Mouse (Mus musculus): ENCODE measurements at regions not wholly inside any gene's neighbourhood (a gene's known extent, or its start where the extent isn't known, plus 50 kb on each side); places are given as distances from the start of the nearest gene placed in this dataset.

- ATAC-seq (replicated peaks; ENCODE audit: insufficient number of reproducible peaks, low FRiP score, low TSS enrichment, low read depth) (no peak), DNase-seq (ENCODE audit: low spot score) (no peak)
- WGBS = 76% methylated on average over 14 of the region's 14 CpGs
- Histone ChIP-seq H3K36me3 (replicated peaks; ENCODE audit: control insufficient read depth, insufficient read depth, low read depth, low read length) (no peaks in the 10 kb centered on the region), H3K27ac (replicated peaks; ENCODE audit: low read depth, low read length) (no peak overlapping the region), H3K9ac (replicated peaks; ENCODE audit: low read length) (no peak overlapping the region), H3K27me3 (ENCODE audit: control insufficient read depth, insufficient read depth, low read length) (no peaks in the 10 kb centered on the region), H3K4me3 (ENCODE audit: low read depth, low read length) (no peak overlapping the region), H3K9me3 (replicated peaks; ENCODE audit: control insufficient read depth, low read length) (no peaks in the 10 kb centered on the region), H3K4me2 (ENCODE audit: low read depth, low read length) (no peak overlapping the region), H3K4me1 (ENCODE audit: control insufficient read depth, insufficient read depth, low read length) (no peaks in the 10 kb centered on the region)
Observed at GRCm38 (mm10) chr19:55011341-55011740, 115.7 kb downstream of the Gpam start.

- Histone ChIP-seq H3K4me1 (ENCODE audit: control insufficient read depth, insufficient read depth, low read length) (no peaks in the 10 kb centered on the region), H3K4me3 (ENCODE audit: low read depth, low read length) (no peak overlapping the region), H3K27ac (replicated peaks; ENCODE audit: low read depth, low read length) (no peak overlapping the region), H3K9me3 (replicated peaks; ENCODE audit: control insufficient read depth, low read length) (no peaks in the 10 kb centered on the region), H3K4me2 (ENCODE audit: low read depth, low read length) (no peak overlapping the region), H3K27me3 (ENCODE audit: control insufficient read depth, insufficient read depth, low read length) (no peaks in the 10 kb centered on the region), H3K36me3 (replicated peaks; ENCODE audit: control insufficient read depth, insufficient read depth, low read depth, low read length) (no peaks in the 10 kb centered on the region), H3K9ac (replicated peaks; ENCODE audit: low read length) (no peak overlapping the region)
- DNase-seq (ENCODE audit: low spot score) (no peak), ATAC-seq (replicated peaks; ENCODE audit: insufficient number of reproducible peaks, low FRiP score, low TSS enrichment, low read depth) (no peak)
- 82% methylated on average over 3 of the region's 3 CpGs for WGBS
Observed at GRCm38 (mm10) chr19:55008463-55009146, 118.4 kb downstream of the Gpam start.

GRCm38 (mm10) chr19:54989982-54990381 lies 137.1 kb downstream of the Gpam start:
- no peak for ATAC-seq (replicated peaks; ENCODE audit: insufficient number of reproducible peaks, low FRiP score, low TSS enrichment, low read depth)
- no peak overlapping the region for H3K4me2 ChIP-seq (ENCODE audit: low read depth, low read length)
- no peak overlapping the region for H3K9ac ChIP-seq (replicated peaks; ENCODE audit: low read length)
- no peak for DNase-seq (ENCODE audit: low spot score)
- WGBS = 88% methylated on average over 3 of the region's 3 CpGs
- no peaks in the 10 kb centered on the region for H3K36me3 ChIP-seq (replicated peaks; ENCODE audit: control insufficient read depth, insufficient read depth, low read depth, low read length)
- H3K9me3 ChIP-seq (replicated peaks; ENCODE audit: control insufficient read depth, low read length) = no peaks in the 10 kb centered on the region
- H3K27me3 ChIP-seq (ENCODE audit: control insufficient read depth, insufficient read depth, low read length) = no peaks in the 10 kb centered on the region
- no peaks in the 10 kb centered on the region for H3K4me1 ChIP-seq (ENCODE audit: control insufficient read depth, insufficient read depth, low read length)
- no peak overlapping the region for H3K27ac ChIP-seq (replicated peaks; ENCODE audit: low read depth, low read length)
- H3K4me3 ChIP-seq (ENCODE audit: low read depth, low read length) = no peak overlapping the region

- Histone ChIP-seq H3K4me1 (ENCODE audit: control insufficient read depth, insufficient read depth, low read length) (no peaks in the 10 kb centered on the region), H3K36me3 (replicated peaks; ENCODE audit: control insufficient read depth, insufficient read depth, low read depth, low read length) (no peaks in the 10 kb centered on the region), H3K9ac (replicated peaks; ENCODE audit: low read length) (no peak overlapping the region), H3K27ac (replicated peaks; ENCODE audit: low read depth, low read length) (no peak overlapping the region), H3K27me3 (ENCODE audit: control insufficient read depth, insufficient read depth, low read length) (no peaks in the 10 kb centered on the region), H3K4me2 (ENCODE audit: low read depth, low read length) (no peak overlapping the region), H3K4me3 (ENCODE audit: low read depth, low read length) (no peak overlapping the region), H3K9me3 (replicated peaks; ENCODE audit: control insufficient read depth, low read length) (no peaks in the 10 kb centered on the region)
- no peak for DNase-seq (ENCODE audit: low spot score)
- no peak for ATAC-seq (replicated peaks; ENCODE audit: insufficient number of reproducible peaks, low FRiP score, low TSS enrichment, low read depth)
- WGBS = 83% methylated on average over 2 of the region's 2 CpGs
Observed at GRCm38 (mm10) chr19:54984541-54984940, 142.5 kb downstream of the Gpam start.

- 71% methylated on average over 4 of the region's 4 CpGs for WGBS
Observed at GRCm38 (mm10) chr19:54982801-54983200, 144.2 kb downstream of the Gpam start.

GRCm38 (mm10) chr19:54971440-54972211 lies 155.4 kb downstream of the Gpam start:
- Histone ChIP-seq H3K27me3 (ENCODE audit: control insufficient read depth, insufficient read depth, low read length) (no peaks in the 10 kb centered on the region), H3K9me3 (replicated peaks; ENCODE audit: control insufficient read depth, low read length) (no peaks in the 10 kb centered on the region), H3K4me3 (ENCODE audit: low read depth, low read length) (no peak overlapping the region), H3K4me2 (ENCODE audit: low read depth, low read length) (no peak overlapping the region), H3K36me3 (replicated peaks; ENCODE audit: control insufficient read depth, insufficient read depth, low read depth, low read length) (no peaks in the 10 kb centered on the region), H3K4me1 (ENCODE audit: control insufficient read depth, insufficient read depth, low read length) (no peaks in the 10 kb centered on the region), H3K27ac (replicated peaks; ENCODE audit: low read depth, low read length) (no peak overlapping the region), H3K9ac (replicated peaks; ENCODE audit: low read length) (no peak overlapping the region)
- DNase-seq (ENCODE audit: low spot score) (no peak), ATAC-seq (replicated peaks; ENCODE audit: insufficient number of reproducible peaks, low FRiP score, low TSS enrichment, low read depth) (no peak)
- 88% methylated on average over 6 of the region's 6 CpGs for WGBS

More at GRCm38 (mm10) chr19:54982801-54983200, 144.2 kb downstream of the Gpam start:
- Histone ChIP-seq H3K36me3 (replicated peaks; ENCODE audit: control insufficient read depth, insufficient read depth, low read depth, low read length) (no peaks in the 10 kb centered on the region), H3K9ac (replicated peaks; ENCODE audit: low read length) (no peak overlapping the region), H3K4me2 (ENCODE audit: low read depth, low read length) (no peak overlapping the region), H3K4me3 (ENCODE audit: low read depth, low read length) (no peak overlapping the region), H3K4me1 (ENCODE audit: control insufficient read depth, insufficient read depth, low read length) (no peaks in the 10 kb centered on the region), H3K9me3 (replicated peaks; ENCODE audit: control insufficient read depth, low read length) (no peaks in the 10 kb centered on the region), H3K27me3 (ENCODE audit: control insufficient read depth, insufficient read depth, low read length) (no peaks in the 10 kb centered on the region), H3K27ac (replicated peaks; ENCODE audit: low read depth, low read length) (no peak overlapping the region)
- ATAC-seq (replicated peaks; ENCODE audit: insufficient number of reproducible peaks, low FRiP score, low TSS enrichment, low read depth) (no peak), DNase-seq (ENCODE audit: low spot score) (no peak)

- no peaks in the 10 kb centered on the region for H3K4me1 ChIP-seq (ENCODE audit: control insufficient read depth, insufficient read depth, low read length)
- 86% methylated on average over 5 of the region's 5 CpGs for WGBS
- no peak for ATAC-seq (replicated peaks; ENCODE audit: insufficient number of reproducible peaks, low FRiP score, low TSS enrichment, low read depth)
Observed at GRCm38 (mm10) chr19:54958328-54958727, 168.7 kb downstream of the Gpam start.

GRCm38 (mm10) chr19:54955096-54955495 lies 171.9 kb downstream of the Gpam start:
- no peaks in the 10 kb centered on the region for H3K36me3 ChIP-seq (replicated peaks; ENCODE audit: control insufficient read depth, insufficient read depth, low read depth, low read length)
- no peak overlapping the region for H3K4me2 ChIP-seq (ENCODE audit: low read depth, low read length)
- H3K4me1 ChIP-seq (ENCODE audit: control insufficient read depth, insufficient read depth, low read length) = no peaks in the 10 kb centered on the region
- H3K4me3 ChIP-seq (ENCODE audit: low read depth, low read length) = no peak overlapping the region
- no peak overlapping the region for H3K9ac ChIP-seq (replicated peaks; ENCODE audit: low read length)
- DNase-seq (ENCODE audit: low spot score) (no peak), ATAC-seq (replicated peaks; ENCODE audit: insufficient number of reproducible peaks, low FRiP score, low TSS enrichment, low read depth) (no peak)
- H3K9me3 ChIP-seq (replicated peaks; ENCODE audit: control insufficient read depth, low read length) = no peaks in the 10 kb centered on the region
- H3K27me3 ChIP-seq (ENCODE audit: control insufficient read depth, insufficient read depth, low read length) = no peaks in the 10 kb centered on the region
- no peak overlapping the region for H3K27ac ChIP-seq (replicated peaks; ENCODE audit: low read depth, low read length)
- 79% methylated on average over 2 of the region's 2 CpGs for WGBS

More at GRCm38 (mm10) chr19:54958328-54958727, 168.7 kb downstream of the Gpam start:
- Histone ChIP-seq H3K27me3 (ENCODE audit: control insufficient read depth, insufficient read depth, low read length) (no peaks in the 10 kb centered on the region), H3K27ac (replicated peaks; ENCODE audit: low read depth, low read length) (no peak overlapping the region), H3K4me3 (ENCODE audit: low read depth, low read length) (no peak overlapping the region), H3K9ac (replicated peaks; ENCODE audit: low read length) (no peak overlapping the region), H3K9me3 (replicated peaks; ENCODE audit: control insufficient read depth, low read length) (no peaks in the 10 kb centered on the region), H3K4me2 (ENCODE audit: low read depth, low read length) (no peak overlapping the region), H3K36me3 (replicated peaks; ENCODE audit: control insufficient read depth, insufficient read depth, low read depth, low read length) (no peaks in the 10 kb centered on the region)
- DNase-seq (ENCODE audit: low spot score) = no peak
